10 mouse cellular contexts compared by ENCODE assay signal in genomic region chr6:126164781-126165180, GRCm38 (mm10). TPM values are rescaled to one million over a fixed set of nuclear protein-coding genes. Genes with fewer than 3 reads are reported as not detected.
DNase-seq lines count a peak whose midpoint lies in the region; ATAC-seq and TF ChIP-seq lines count a peak whose summit lies in the region.
"Had no signal": no experiment of that assay in that cellular context is flagged by ENCODE, and none has a peak within 500 bp of the region (broad histone marks: within the 10 kb centered on the region; RNA-seq: fewer than 3 reads in every experiment).

No protein-coding gene starts in this region.

- peak overlapping the region; percentile 51; the same call in 1 of the 2 replicates for H3K27ac ChIP-seq in layer of hippocampus, adult 2 months
- H3K27ac ChIP-seq in heart, embryonic 16.5 days (ENCODE audit: low read length), result peak overlapping the region; percentile 54
- H3K27ac ChIP-seq in limb, embryonic 10.5 days, result peak overlapping the region; percentile 91
- no peak overlapping the region for H3K27ac ChIP-seq in neural tube, embryonic 15.5 days (replicated peaks)

- peak overlapping the region; percentile 61 for H3K4me3 ChIP-seq in layer of hippocampus, adult 2 months
- H3K4me3 ChIP-seq in heart, embryonic 16.5 days (ENCODE audit: low read length), result peak overlapping the region; percentile 59
- peak overlapping the region; percentile 68 for H3K4me3 ChIP-seq in limb, embryonic 10.5 days
- peak overlapping the region; percentile 37 for H3K4me3 ChIP-seq in neural tube, embryonic 15.5 days (replicated peaks)

- WGBS in heart, embryonic 16.5 days, result 1% methylated on average over 27 of the region's 27 CpGs
- 0% methylated on average over 27 of the region's 27 CpGs for WGBS in limb, embryonic 10.5 days
- under 1% methylated on average over 27 of the region's 27 CpGs for WGBS in neural tube, embryonic 15.5 days

- H3K9ac ChIP-seq in heart, embryonic 16.5 days (ENCODE audit: low read length), result peak overlapping the region; percentile 74
- no peak overlapping the region; the same call in 1 of the 2 replicates for H3K9ac ChIP-seq in neural tube, embryonic 15.5 days (replicated peaks)

- H3K36me3 ChIP-seq in heart, embryonic 16.5 days (ENCODE audit: control insufficient read depth, insufficient read depth), result no peaks in the 10 kb centered on the region
- no peaks in the 10 kb centered on the region for H3K36me3 ChIP-seq in limb, embryonic 10.5 days
- no peaks in the 10 kb centered on the region for H3K36me3 ChIP-seq in neural tube, embryonic 15.5 days
- H3K36me3 ChIP-seq: G1E had no signal

- no peak for TF ChIP-seq CTCF in layer of hippocampus, adult 2 months (conservative IDR thresholded peaks at IDR 0.05)

- H3K27me3 ChIP-seq in heart, embryonic 16.5 days (ENCODE audit: control insufficient read depth, insufficient read depth, low read length), result peaks cover 19% of the 10 kb centered on the region
- H3K27me3 ChIP-seq in limb, embryonic 10.5 days (ENCODE audit: low read depth, poor library complexity, severe bottlenecking), result 0 out of 2 replicates have a peak, but pooled peaks cover 3% of the 10 kb centered on the region
- peaks cover 72% of the 10 kb centered on the region for H3K27me3 ChIP-seq in neural tube, embryonic 15.5 days (replicated peaks)

- no peak for DNase-seq in layer of hippocampus, adult 2 months (ENCODE audit: low spot score in 2 of 2)
- DNase-seq in layer of hippocampus, postnatal 14 days (ENCODE audit: low spot score in 2 of 2), result no peak
- peak; percentile 78 for DNase-seq in embryo, embryonic 9.5 days (ENCODE audit: extremely low spot score)
- peak; percentile 87 for DNase-seq in limb, embryonic 10.5 days (ENCODE audit: low spot score)
- DNase-seq in spleen, postnatal 10 days (ENCODE audit: low spot score in 2 of 2), result no peak

- H3K4me1 ChIP-seq in heart, embryonic 16.5 days (ENCODE audit: control insufficient read depth, insufficient read depth, low read length), result peaks cover 43% of the 10 kb centered on the region
- peaks cover 85% of the 10 kb centered on the region for H3K4me1 ChIP-seq in limb, embryonic 10.5 days
- peaks cover 48% of the 10 kb centered on the region for H3K4me1 ChIP-seq in neural tube, embryonic 15.5 days

- H3K4me2 ChIP-seq in heart, embryonic 16.5 days (ENCODE audit: low read depth, low read length), result peak overlapping the region; percentile 79
- peak overlapping the region; percentile 68 for H3K4me2 ChIP-seq in neural tube, embryonic 15.5 days

- no peak for ATAC-seq in heart, embryonic 16.5 days (replicated peaks; ENCODE audit: extremely low read depth, insufficient read depth, low FRiP score)
- no peak for ATAC-seq in neural tube, embryonic 15.5 days (ENCODE audit: low FRiP score)
- no peak for ATAC-seq in frontal cortex, adult (ENCODE audit: low TSS enrichment)

- no peaks in the 10 kb centered on the region for H3K9me3 ChIP-seq in heart, embryonic 16.5 days (replicated peaks; ENCODE audit: control insufficient read depth, low read length)
- H3K9me3 ChIP-seq in limb, embryonic 10.5 days (replicated peaks), result no peaks in the 10 kb centered on the region
- H3K9me3 ChIP-seq in neural tube, embryonic 15.5 days (replicated peaks), result no peaks in the 10 kb centered on the region

RNA-seq across cellular contexts. Expression of gene Ntf3, which starts 1.9 kb away (rescaled TPM):
- 10 to 100 TPM; 12.5 to 14.0 TPM for total RNA-seq in layer of hippocampus, adult 2 months (2021)
- 10 to 100 TPM in 1 of 2 experiments, 1 to 10 TPM in 1; 8.7 to 11.3 TPM for total RNA-seq in layer of hippocampus, postnatal 14 days (2021)
- 6.6 and 8.3 TPM in 2 replicates for polyA plus RNA-seq in heart, embryonic 16.5 days (2015; fragmentation: Nextera tagmentation; extraction: Ambion mirVana)
- 13.7 and 22.9 TPM in 2 replicates for polyA plus RNA-seq in limb, embryonic 10.5 days (2016; fragmentation: Nextera tagmentation; extraction: Ambion mirVana)
- polyA plus RNA-seq in neural tube, embryonic 15.5 days (2015; fragmentation: Nextera tagmentation; extraction: Ambion mirVana), result 7.6 and 8.0 TPM in 2 replicates
- total RNA-seq: G1E; hematopoietic stem cell, adult 5-6 weeks had no signal
- polyA plus RNA-seq: G1E had no signal

Comparison
In these comparisons a context has a peak if more than half of its experiments do, and no peak if none do; other contexts are left out.
1. DNase-seq: peak in embryo, embryonic 9.5 days (single experiment) and limb, embryonic 10.5 days (single experiment); none in layer of hippocampus, adult 2 months (0 of 2), layer of hippocampus, postnatal 14 days (0 of 2) and spleen, postnatal 10 days (0 of 2).
2. Peak in every context shown above with its lines, with median percentiles within 50 percentile points of each other: H3K4me3 ChIP-seq.